Mouse (Mus musculus) megakaryocyte-erythroid progenitor cell, adult 5-6 weeks (primary cell): ENCODE results near the gene Nudt17. TPM values are rescaled to one million over a fixed set of nuclear protein-coding genes. Genes with fewer than 3 reads are reported as not detected.

Experiments used
- ATAC-seq: replicated peaks from 2 replicates; pipeline ENCODE4 v1.8.0; 2016; ENCODE audit warnings: mild to moderate bottlenecking, inconsistent platforms; ENCODE audit not compliant: severe bottlenecking, poor library complexity, low FRiP score, low TSS enrichment
- total RNA-seq, 2 experiments: library from RNA; stranded (forward) in 1 of 2; stranded (reverse) in 1 of 2; fragments of 200-1000, 215-1000 nt in 1 of 2; fragments of >200 nt in 1 of 2; fragmentation: Nextera tagmentation in 1 of 2; gene quantifications; 2 replicates each; pipeline ENCODE4 v1.2.3; 2014 to 2017

The Nudt17 gene
- total RNA-seq (2014; fragmentation: Nextera tagmentation) (not detected in 2 replicates), total RNA-seq (2017) (not detected in 2 replicates)

- ATAC-seq: peak; percentile 73
Observed at GRCm38 (mm10) chr3:96707903-96708683, at the start of gene Nudt17. TSS of gene Nudt17 (minus strand) at chr3:96708562.

GRCm38 (mm10) chr3:96757691-96758090, 49.3 kb upstream of the Nudt17 start:
- no peak for ATAC-seq

GRCm38 (mm10) chr3:96755935-96756334, 47.6 kb upstream of the Nudt17 start:
- no peak for ATAC-seq

GRCm38 (mm10) chr3:96746829-96747228, 38.5 kb upstream of the Nudt17 start:
- ATAC-seq: no peak

GRCm38 (mm10) chr3:96744348-96744747, 36.0 kb upstream of the Nudt17 start:
- ATAC-seq: no peak

GRCm38 (mm10) chr3:96740279-96740678, 31.9 kb upstream of the Nudt17 start:
- ATAC-seq: 0 out of 2 replicates have a peak, but pooled peaks have one; percentile 61

- no peak for ATAC-seq
Observed at GRCm38 (mm10) chr3:96737995-96738394, 29.6 kb upstream of the Nudt17 start.

- ATAC-seq: no peak
Observed at GRCm38 (mm10) chr3:96737013-96737740, 28.8 kb upstream of the Nudt17 start.

- no peak for ATAC-seq
Observed at GRCm38 (mm10) chr3:96735200-96735599, 26.8 kb upstream of the Nudt17 start.

GRCm38 (mm10) chr3:96733984-96734383, 25.6 kb upstream of the Nudt17 start:
- no peak for ATAC-seq

GRCm38 (mm10) chr3:96730785-96731184, 22.4 kb upstream of the Nudt17 start:
- ATAC-seq: no peak

- ATAC-seq: peak; percentile 67
Observed at GRCm38 (mm10) chr3:96729403-96729784, 21.0 kb upstream of the Nudt17 start.

GRCm38 (mm10) chr3:96728634-96729402, 20.5 kb upstream of the Nudt17 start:
- ATAC-seq: no peak

- ATAC-seq: no peak; the same call in 1 of the 2 replicates
Observed at GRCm38 (mm10) chr3:96727828-96728633, 19.7 kb upstream of the Nudt17 start.

- ATAC-seq: peak; percentile 91
Observed at GRCm38 (mm10) chr3:96727343-96727827, 19.0 kb upstream of the Nudt17 start, which contains the start of the genes Polr3c and Rnf115. TSS of gene Polr3c (minus strand) at chr3:96727628. TSS of gene Rnf115 (plus strand) at chr3:96727664.

- peak; percentile 67 for ATAC-seq
Observed at GRCm38 (mm10) chr3:96719173-96719572, 10.8 kb upstream of the Nudt17 start.

- ATAC-seq: no peak
Observed at GRCm38 (mm10) chr3:96715854-96716253, 7.5 kb upstream of the Nudt17 start.

- no peak for ATAC-seq
Observed at GRCm38 (mm10) chr3:96714286-96714685, 5.9 kb upstream of the Nudt17 start.

GRCm38 (mm10) chr3:96708684-96709064, 312 bp upstream of the Nudt17 start:
- no peak for ATAC-seq
